Mouse (Mus musculus) skeletal muscle tissue, adult 2 months (tissue): ENCODE measurements at regions not wholly inside any gene's neighbourhood (a gene's known extent, or its start where the extent isn't known, plus 50 kb on each side); places are given as distances from the start of the nearest gene placed in this dataset.
A peak's percentile ranks its signal among the peaks of the same experiment; 100 is the strongest.

ENCODE experiments used
- DNase-seq: peaks from one replicate; pipeline ENCODE4 v3.0.0-alpha.2; 2012; ENCODE audit warnings: low read depth, low spot score

GRCm38 (mm10) chr1:61415426-61416195, 223.0 kb upstream of the Pard3b start:
- no peak for DNase-seq

- DNase-seq, result no peak
These were observed 220.2 kb upstream of the Pard3b start for GRCm38 (mm10) chr1:61418396-61418795.

GRCm38 (mm10) chr1:61419839-61420238, 218.8 kb upstream of the Pard3b start:
- DNase-seq, result no peak

- DNase-seq, result no peak
These were observed 215.4 kb upstream of the Pard3b start for GRCm38 (mm10) chr1:61423253-61423652.

DNA sequence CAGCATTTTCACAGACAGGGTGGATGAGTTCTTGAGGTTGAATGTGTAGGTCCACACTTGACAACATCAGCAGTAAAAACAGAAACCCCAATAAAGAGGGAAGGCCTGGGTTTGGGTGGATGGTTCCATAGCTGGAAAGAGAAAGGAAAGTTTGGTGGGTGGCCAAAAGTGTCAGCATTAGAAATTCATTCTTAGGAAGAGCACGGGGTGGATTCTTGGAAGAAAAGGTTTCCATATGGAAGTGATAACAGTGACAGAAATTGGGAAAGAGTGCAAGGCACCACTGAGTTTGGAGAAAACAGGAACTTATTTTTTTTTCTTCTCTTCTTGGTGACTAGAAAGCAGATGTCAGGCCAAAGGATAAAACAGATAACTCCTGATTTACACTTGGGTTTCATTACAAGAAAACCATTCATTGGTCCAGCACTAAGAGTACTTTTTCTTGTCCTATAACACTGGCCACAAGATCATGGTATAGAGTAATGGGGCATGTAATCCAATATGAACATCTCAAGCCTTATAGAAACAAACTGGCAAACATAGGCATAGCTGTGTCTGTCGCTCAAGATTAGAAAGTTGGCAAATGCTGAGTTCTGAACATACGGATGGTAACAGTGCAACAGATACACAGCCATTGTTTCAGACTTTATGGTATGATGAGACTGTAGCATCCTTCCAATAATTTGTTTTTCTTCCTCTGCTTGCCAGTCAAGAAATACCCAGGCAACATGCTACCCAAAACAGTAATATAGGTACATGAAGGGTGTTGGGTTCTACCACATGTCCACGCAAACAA, 209.7 kb upstream of the Pard3b start:
- no peak for DNase-seq

DNA sequence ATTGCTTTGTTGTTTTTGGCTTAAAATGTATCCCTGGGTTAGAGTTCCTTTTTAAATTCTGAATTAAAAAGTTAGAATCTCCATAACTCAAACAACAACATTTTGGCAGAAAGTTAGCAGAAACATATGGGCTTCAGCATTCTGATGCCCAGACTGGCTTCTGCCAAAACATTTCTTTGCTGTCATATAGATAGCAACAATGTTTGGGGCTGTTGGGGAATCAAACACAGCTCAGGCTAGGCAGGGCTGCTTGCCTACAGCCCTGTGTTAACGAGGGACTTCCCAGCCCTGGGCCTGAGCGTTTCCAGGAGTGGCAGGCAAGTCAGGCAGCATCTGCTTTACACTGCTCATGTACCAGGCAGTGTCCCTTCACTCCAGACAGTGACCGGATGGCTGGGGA, 201.0 kb upstream of the Pard3b start:
- no peak for DNase-seq

- DNase-seq, result peak; percentile 0
These were observed 177.2 kb upstream of the Pard3b start for GRCm38 (mm10) chr1:61461435-61461834.

DNA sequence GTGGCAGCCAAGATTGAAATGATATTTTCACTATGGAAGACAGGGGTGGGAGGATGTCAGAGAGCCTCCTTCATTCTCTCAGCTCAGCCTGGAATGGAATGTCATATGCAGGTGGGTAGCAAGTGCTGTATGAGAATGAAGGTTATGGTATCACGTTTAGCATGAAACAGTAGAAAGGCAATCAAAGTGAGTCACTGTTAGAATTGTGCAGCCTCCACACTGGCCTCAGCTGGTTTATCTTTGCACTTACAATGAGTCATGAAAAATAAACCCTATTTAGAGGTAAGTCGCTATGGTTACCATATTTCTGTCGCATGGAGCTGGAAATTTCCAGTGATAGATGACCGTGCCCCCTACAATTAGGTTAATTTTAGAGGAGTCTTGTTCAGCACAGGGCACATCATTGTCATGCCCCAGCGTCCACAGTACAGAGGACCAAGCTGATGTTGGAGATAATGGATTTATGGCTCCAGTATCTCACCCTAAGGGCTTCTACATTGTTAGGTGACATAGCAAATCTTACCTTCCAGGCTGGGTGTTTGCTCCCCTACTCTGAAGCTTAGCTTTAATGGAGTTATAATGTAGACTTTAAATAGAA, 167.9 kb upstream of the Pard3b start:
- DNase-seq, result no peak

GRCm38 (mm10) chr1:61471779-61472578, 166.6 kb upstream of the Pard3b start:
- no peak for DNase-seq

- DNase-seq, result no peak
These were observed 165.9 kb upstream of the Pard3b start for GRCm38 (mm10) chr1:61472579-61473242.

GRCm38 (mm10) chr1:61485459-61485858, 153.2 kb upstream of the Pard3b start:
- DNase-seq, result no peak

DNA sequence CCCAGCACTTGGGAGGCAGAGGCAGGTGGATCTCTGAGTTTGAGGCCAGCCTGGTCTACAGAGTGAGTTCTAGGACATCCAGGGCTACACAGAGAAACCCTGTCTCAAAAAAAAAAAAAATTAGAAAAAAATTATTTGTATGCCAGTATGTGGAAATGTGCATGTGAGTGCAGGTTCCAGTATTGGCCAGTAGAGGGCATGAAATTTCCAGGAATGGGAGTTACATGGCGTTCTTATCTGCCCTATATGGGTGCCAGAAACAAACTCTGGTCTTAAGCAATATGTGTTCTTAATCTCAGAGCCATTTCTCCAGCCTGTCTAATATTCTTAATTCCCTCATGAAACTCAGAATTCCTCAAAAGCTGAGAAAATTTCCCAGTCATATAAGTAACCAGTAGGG, 113.7 kb upstream of the Pard3b start:
- no peak for DNase-seq

GRCm38 (mm10) chr1:61525881-61526280, 112.7 kb upstream of the Pard3b start:
- no peak for DNase-seq

DNA sequence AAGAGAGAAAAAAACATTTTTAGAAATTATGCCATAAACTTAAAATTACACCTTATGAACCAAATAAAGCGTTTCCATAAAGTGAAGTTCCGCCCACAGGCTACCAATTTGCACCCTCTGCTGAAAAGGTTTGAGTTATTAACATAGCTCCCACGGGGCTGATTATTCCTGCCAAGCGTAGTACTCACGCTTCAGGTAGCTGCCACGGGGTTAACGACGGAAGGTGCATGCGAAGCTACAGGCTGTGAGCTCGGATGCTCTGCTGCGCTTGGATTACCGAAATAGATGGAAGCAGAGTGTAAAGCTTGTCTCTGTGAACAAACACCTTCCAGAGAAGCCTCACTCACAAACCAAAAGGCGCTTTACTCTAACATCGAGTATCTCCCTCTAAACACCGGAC, 109.9 kb upstream of the Pard3b start:
- no peak for DNase-seq

- DNase-seq, result no peak
These were observed 108.5 kb upstream of the Pard3b start for GRCm38 (mm10) chr1:61530166-61530565.

GRCm38 (mm10) chr1:61531487-61531886, 107.1 kb upstream of the Pard3b start:
- DNase-seq, result no peak

DNA sequence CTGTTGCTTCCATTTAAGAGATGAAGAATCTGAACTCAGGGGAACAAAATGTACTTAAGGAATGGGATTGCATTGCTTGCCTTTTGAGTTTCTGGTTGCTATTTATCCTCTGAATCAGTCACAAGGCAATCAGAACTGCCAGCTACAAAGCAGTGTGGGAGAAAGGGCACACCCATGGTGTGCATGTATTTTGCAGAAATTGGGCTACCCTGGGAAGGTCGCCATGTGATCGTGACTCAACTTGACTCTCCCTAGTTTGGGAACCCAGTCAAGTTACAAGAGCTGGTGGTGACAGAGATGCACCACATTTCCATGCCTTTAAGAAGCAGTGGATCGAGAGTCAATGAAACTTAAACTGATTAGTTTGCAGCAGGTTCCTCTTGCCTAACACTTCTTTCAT, 98.5 kb upstream of the Pard3b start:
- DNase-seq, result peak; percentile 19

DNA sequence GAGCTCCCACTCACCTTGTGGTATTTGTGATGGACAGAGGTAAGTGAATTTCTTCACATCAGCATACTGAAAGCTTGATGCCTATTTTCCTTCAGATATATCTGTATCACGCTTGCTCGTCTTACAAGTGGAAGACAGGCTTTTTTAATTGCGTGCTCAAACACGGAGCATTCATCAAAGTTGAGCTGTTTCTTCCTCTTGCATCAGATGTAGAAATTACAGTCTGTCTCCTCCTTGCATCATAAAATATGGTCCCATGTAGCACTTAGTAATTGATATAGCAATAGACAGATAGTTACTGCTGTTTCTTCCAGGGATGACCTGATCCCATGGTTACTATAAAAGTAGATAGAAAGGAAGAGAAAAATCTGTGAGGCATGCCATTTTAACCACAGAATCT, 97.5 kb upstream of the Pard3b start:
- DNase-seq, result no peak

GRCm38 (mm10) chr1:61552577-61553517, 85.8 kb upstream of the Pard3b start:
- peak; percentile 6 for DNase-seq

DNA sequence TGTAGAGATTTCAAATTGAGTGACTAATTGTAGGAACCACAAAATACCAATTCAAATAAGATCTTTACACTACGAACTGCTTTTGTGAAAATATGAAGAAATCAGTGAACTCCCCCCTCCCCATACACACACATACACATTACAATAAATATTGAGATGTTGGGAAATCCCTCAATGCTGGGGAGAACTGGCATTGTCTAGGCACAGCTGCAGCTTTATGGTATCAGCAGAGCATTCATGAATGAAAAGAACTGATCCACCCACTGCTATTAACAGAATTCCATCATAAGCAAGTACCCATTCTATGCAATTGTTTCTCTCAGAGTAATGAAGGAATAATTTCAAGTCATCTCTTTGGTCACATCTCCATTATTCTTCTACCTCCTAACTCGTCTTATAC, 79.1 kb upstream of the Pard3b start:
- DNase-seq, result no peak
